Mouse (Mus musculus) activated CD4-positive, CD25-positive, alpha-beta regulatory T cell, adult 4 months (primary cell): ENCODE results near the gene Wfikkn2. TPM values are rescaled to one million over a fixed set of nuclear protein-coding genes. Genes with fewer than 3 reads are reported as not detected.

ENCODE experiments used
- ATAC-seq: one replicate; pipeline ENCODE4 v1.8.0; 2017
- polyA plus RNA-seq, 2 experiments: library from polyadenylated mRNA; unstranded; fragments of 100-300 nt; shearing (Covaris generic); gene quantifications; one replicate each; pipeline ENCODE4 v1.2.1; 2017

Wfikkn2 gene
- polyA plus RNA-seq, 2 experiments from 2014 or later = 0.65 to 1.0 TPM

GRCm38 (mm10) chr11:94189579-94189978 is 56.2 kb downstream of the Wfikkn2 start:
- no peak for ATAC-seq

Other genes starting within 250 kb of the Wfikkn2 start
- gene Spag9, start 249.9 kb downstream of the Wfikkn2 start, polyA plus RNA-seq = 10 to 100 TPM; 17.2 to 18.7 TPM
- gene Tob1, start 34.6 kb downstream of the Wfikkn2 start, polyA plus RNA-seq = 1 to 10 TPM; 5.3 to 5.8 TPM
- gene Gm21885, start 35.9 kb upstream of the Wfikkn2 start, polyA plus RNA-seq = 1 to 10 TPM in 1 of 2 experiments, not detected in 1; 2.6 TPM
- 100 to 1,000 TPM; 144 to 155 TPM for gene Luc7l3, start 76.0 kb upstream of the Wfikkn2 start, polyA plus RNA-seq
- gene Ankrd40, start 82.0 kb upstream of the Wfikkn2 start, polyA plus RNA-seq = 10 to 100 TPM; 11.8 to 13.2 TPM
- under 1 TPM; 0.45 to 0.79 TPM for gene Abcc3, start 147.0 kb upstream of the Wfikkn2 start, polyA plus RNA-seq
- not detected for gene Cacna1g, start 228.2 kb upstream of the Wfikkn2 start, polyA plus RNA-seq
- gene Spata20, start 240.2 kb upstream of the Wfikkn2 start, polyA plus RNA-seq = not detected